Mouse (Mus musculus) heart, embryonic 16.5 days (tissue): ENCODE results near the gene Padi2. TPM values are rescaled to one million over a fixed set of nuclear protein-coding genes. Genes with fewer than 3 reads are reported as not detected.

Source experiments
- ATAC-seq: fragments of 200-750 bp; cut with Nextera tagmentation; replicated peaks from 2 replicates; pipeline ENCODE4 v1.8.0; 2017; ENCODE audit warnings: moderate number of reproducible peaks; ENCODE audit not compliant: insufficient read depth, low FRiP score; ENCODE audit errors: extremely low read depth
- H3K27ac ChIP-seq: fragments of 300-500 bp; sonication (generic); 2 replicates; pipeline ENCODE4 v1.5.1; 2014; ENCODE audit warnings: mild to moderate bottlenecking, low read length, control low read depth, moderate library complexity
- H3K27me3 ChIP-seq: fragments of 300-500 bp; sonication (generic); 2 replicates; pipeline ENCODE4 v1.6.1; 2014; ENCODE audit warnings: low read length, mixed read lengths; ENCODE audit not compliant: control insufficient read depth, insufficient read depth
- H3K36me3 ChIP-seq: fragments of 300-500 bp; sonication (generic); 2 replicates; pipeline ENCODE4 v1.6.1; 2014; ENCODE audit not compliant: control insufficient read depth, insufficient read depth
- H3K4me1 ChIP-seq: fragments of 300-500 bp; sonication (generic); 2 replicates; pipeline ENCODE4 v1.6.1; 2014; ENCODE audit warnings: low read length, mixed read lengths; ENCODE audit not compliant: control insufficient read depth, insufficient read depth
- H3K4me2 ChIP-seq: fragments of 300-500 bp; sonication (generic); 2 replicates; pipeline ENCODE4 v1.6.1; 2014; ENCODE audit warnings: low read depth, mild to moderate bottlenecking, control low read depth, low read length
- H3K4me3 ChIP-seq: fragments of 300-500 bp; sonication (generic); 2 replicates; pipeline ENCODE4 v1.5.1; 2014; ENCODE audit warnings: mild to moderate bottlenecking, control low read depth, low read length
- H3K9ac ChIP-seq: fragments of 300-500 bp; sonication (generic); 2 replicates; pipeline ENCODE4 v1.6.1; 2014; ENCODE audit warnings: low read length, control low read depth
- H3K9me3 ChIP-seq: fragments of 300-500 bp; sonication (generic); replicated peaks from 2 replicates; pipeline ENCODE4 v1.6.1; 2016; ENCODE audit warnings: low read length; ENCODE audit not compliant: control insufficient read depth
- WGBS: fragments of 180-500 bp; shearing (Covaris S2); extraction: QIAGEN DNeasy Blood & Tissue Kit; methylation state at CpG from one replicate; pipeline ENCODE4 v1.1.7; 2014; 5-methylcytosine and 5-hydroxymethylcytosine counted together
- polyA plus RNA-seq: library from polyadenylated mRNA; unstranded; fragments of >200 nt; fragmentation: Nextera tagmentation; extraction: Ambion mirVana; gene quantifications from 2 replicates; pipeline ENCODE4 v1.2.1, GENCODE M21; 2015

The Padi2 gene
- polyA plus RNA-seq, 1 experiment from 2014 or later: 2.1 TPM

GRCm38 (mm10) chr4:140962207-140962909 lies 56.2 kb downstream of the Padi2 start:
- Histone ChIP-seq H3K4me2 (peak overlapping the region; percentile 83), H3K4me3 (peak overlapping the region; percentile 96), H3K36me3 (peaks cover 5% of the 10 kb centered on the region; the same call in 1 of the 2 replicates), H3K9me3 (no peaks in the 10 kb centered on the region), H3K9ac (peak overlapping the region; percentile 98), H3K4me1 (peaks cover 34% of the 10 kb centered on the region), H3K27ac (peak overlapping the region; percentile 90), H3K27me3 (no peaks in the 10 kb centered on the region)
- no peak for ATAC-seq
- 60% methylated on average over 8 of the region's 8 CpGs for WGBS

GRCm38 (mm10) chr4:140962950-140963349 lies 56.8 kb downstream of the Padi2 start:
- no peak for ATAC-seq
- Histone ChIP-seq H3K9ac (peak overlapping the region; percentile 18; the same call in 1 of the 2 replicates), H3K4me1 (peaks cover 29% of the 10 kb centered on the region), H3K36me3 (peaks cover 8% of the 10 kb centered on the region; the same call in 1 of the 2 replicates), H3K4me2 (peak overlapping the region; percentile 83), H3K9me3 (no peaks in the 10 kb centered on the region), H3K27me3 (no peaks in the 10 kb centered on the region), H3K27ac (peak overlapping the region; percentile 90), H3K4me3 (peak overlapping the region; percentile 96)
- 31% methylated on average over 5 of the region's 5 CpGs for whole genome bisulfite sequencing

- Histone ChIP-seq H3K4me2 (no peak overlapping the region), H3K4me1 (peaks cover 26% of the 10 kb centered on the region), H3K4me3 (no peak overlapping the region), H3K27me3 (no peaks in the 10 kb centered on the region), H3K9me3 (no peaks in the 10 kb centered on the region), H3K9ac (no peak overlapping the region; the same call in 1 of the 2 replicates), H3K36me3 (peaks cover 15% of the 10 kb centered on the region), H3K27ac (0 out of 2 replicates have a peak overlapping the region, but pooled peaks have one; percentile 1)
- WGBS: 75% methylated on average over 9 of the region's 9 CpGs
- ATAC-seq: no peak
Observed at GRCm38 (mm10) chr4:140963941-140964597, 57.9 kb downstream of the Padi2 start.

- H3K4me1 ChIP-seq: peaks cover 26% of the 10 kb centered on the region
- no peaks in the 10 kb centered on the region for H3K27me3 ChIP-seq
- no peak overlapping the region for H3K27ac ChIP-seq
- WGBS: 23% methylated on average over 7 of the region's 7 CpGs
- peaks cover 15% of the 10 kb centered on the region for H3K36me3 ChIP-seq
- ATAC-seq: no peak
- H3K9me3 ChIP-seq: no peaks in the 10 kb centered on the region
- no peak overlapping the region for H3K9ac ChIP-seq
- no peak overlapping the region for H3K4me2 ChIP-seq
- no peak overlapping the region for H3K4me3 ChIP-seq
Observed at GRCm38 (mm10) chr4:140964620-140965019, 58.5 kb downstream of the Padi2 start.

GRCm38 (mm10) chr4:140967386-140968159 lies 61.4 kb downstream of the Padi2 start:
- Histone ChIP-seq H3K36me3 (peaks cover 37% of the 10 kb centered on the region), H3K4me3 (no peak overlapping the region), H3K4me2 (no peak overlapping the region), H3K9ac (no peak overlapping the region), H3K27ac (no peak overlapping the region), H3K4me1 (peaks cover 15% of the 10 kb centered on the region), H3K9me3 (no peaks in the 10 kb centered on the region), H3K27me3 (no peaks in the 10 kb centered on the region)
- WGBS: 79% methylated on average over 11 of the region's 11 CpGs
- no peak for ATAC-seq

GRCm38 (mm10) chr4:140971691-140972090 lies 65.5 kb downstream of the Padi2 start:
- Histone ChIP-seq H3K36me3 (peaks cover 57% of the 10 kb centered on the region), H3K4me2 (no peak overlapping the region), H3K4me3 (no peak overlapping the region), H3K9me3 (no peaks in the 10 kb centered on the region), H3K27ac (no peak overlapping the region), H3K27me3 (no peaks in the 10 kb centered on the region), H3K9ac (no peak overlapping the region), H3K4me1 (no peaks in the 10 kb centered on the region)
- no peak for ATAC-seq
- 86% methylated on average over 13 of the region's 13 CpGs for WGBS

- Histone ChIP-seq H3K36me3 (peaks cover 64% of the 10 kb centered on the region), H3K4me1 (no peaks in the 10 kb centered on the region), H3K27me3 (no peaks in the 10 kb centered on the region), H3K27ac (no peak overlapping the region), H3K9me3 (no peaks in the 10 kb centered on the region), H3K9ac (no peak overlapping the region), H3K4me2 (no peak overlapping the region), H3K4me3 (no peak overlapping the region)
- no peak for ATAC-seq
- WGBS: 90% methylated on average over 6 of the region's 6 CpGs
Observed at GRCm38 (mm10) chr4:140974408-140974807, 68.3 kb downstream of the Padi2 start.

- peaks cover 65% of the 10 kb centered on the region for H3K36me3 ChIP-seq
- WGBS: 94% methylated on average over 7 of the region's 7 CpGs
- H3K4me1 ChIP-seq: no peaks in the 10 kb centered on the region
- no peak overlapping the region for H3K27ac ChIP-seq
- no peak overlapping the region for H3K4me2 ChIP-seq
- ATAC-seq: no peak
- H3K9me3 ChIP-seq: no peaks in the 10 kb centered on the region
- H3K27me3 ChIP-seq: no peaks in the 10 kb centered on the region
- no peak overlapping the region for H3K4me3 ChIP-seq
- no peak overlapping the region for H3K9ac ChIP-seq
Observed at GRCm38 (mm10) chr4:140975356-140975755, 69.2 kb downstream of the Padi2 start.
